Mouse (Mus musculus) liver, embryonic 14.5 days (tissue): ENCODE measurements around the gene Krr1. TPM values are rescaled to one million over a fixed set of nuclear protein-coding genes. Genes with fewer than 3 reads are reported as not detected.

ENCODE experiments used
- ATAC-seq: fragments of 200-750 bp; cut with Nextera tagmentation; 2 replicates; pipeline ENCODE4 v1.8.0; 2017; ENCODE audit warnings: moderate number of reproducible peaks, mild to moderate bottlenecking, moderate library complexity; ENCODE audit not compliant: insufficient read depth
- DNase-seq, 3 experiments: peaks; one replicate each; pipeline ENCODE4 v3.0.0-alpha.2; 2012 to 2013; ENCODE audit warnings: low read depth in 3 of 3, low spot score in 3 of 3
- H3K27ac ChIP-seq: fragments of 300-500 bp; sonication (generic); 2 replicates; pipeline ENCODE4 v1.5.1; 2014; ENCODE audit warnings: moderate library complexity, mild to moderate bottlenecking, control low read depth, inconsistent platforms
- H3K27me3 ChIP-seq: fragments of 300-500 bp; sonication (generic); 2 replicates; pipeline ENCODE4 v1.6.1; 2014; ENCODE audit warnings: mild to moderate bottlenecking, low read length, moderate library complexity; ENCODE audit not compliant: control insufficient read depth, insufficient read depth
- H3K36me3 ChIP-seq: fragments of 300-500 bp; sonication (generic); replicated peaks from 2 replicates; pipeline ENCODE4 v1.6.1; 2014; ENCODE audit warnings: low read depth; ENCODE audit not compliant: control insufficient read depth, insufficient read depth
- H3K4me1 ChIP-seq, 2 experiments: fragments of 200-500 bp in 1 of 2; fragments of 300-500 bp in 1 of 2; sonication (generic) in 1 of 2; replicated peaks; 2 replicates each; pipeline ENCODE4 v1.6.1; 2012 to 2014; ENCODE audit warnings: antibody characterized with exemption in 1 of 2, inconsistent platforms in 1 of 2, low read length in 1 of 2; ENCODE audit not compliant: control insufficient read depth in 2 of 2, insufficient read depth in 2 of 2
- H3K4me2 ChIP-seq: fragments of 300-500 bp; sonication (generic); 2 replicates; pipeline ENCODE4 v1.6.1; 2014; ENCODE audit warnings: low read depth, mild to moderate bottlenecking, control low read depth, moderate library complexity
- H3K4me3 ChIP-seq, 2 experiments: fragments of 200-500 bp in 1 of 2; fragments of 300-500 bp in 1 of 2; sonication (generic) in 1 of 2; 2 replicates each; pipeline ENCODE4 v1.5.1; 2012 to 2014; ENCODE audit warnings: low read depth in 2 of 2, low read length in 2 of 2, mild to moderate bottlenecking in 2 of 2, control low read depth in 1 of 2, inconsistent platforms in 1 of 2, moderate library complexity in 1 of 2; ENCODE audit not compliant: insufficient read depth in 1 of 2
- H3K9ac ChIP-seq: fragments of 300-500 bp; sonication (generic); replicated peaks from 2 replicates; pipeline ENCODE4 v1.6.1; 2014; ENCODE audit warnings: mild to moderate bottlenecking, control low read depth, moderate library complexity
- H3K9me3 ChIP-seq: fragments of 300-500 bp; sonication (generic); 2 replicates; pipeline ENCODE4 v1.6.1; 2016; ENCODE audit warnings: low read length, mixed read lengths; ENCODE audit not compliant: control insufficient read depth
- CTCF ChIP-seq: IDR thresholded peaks from 2 replicates; pipeline ENCODE4 v1.5.1; 2016; ENCODE audit warnings: antibody characterized with exemption, low read depth, control low read depth
- EP300 ChIP-seq: IDR thresholded peaks from 2 replicates; pipeline ENCODE4 v1.6.1; 2016; ENCODE audit warnings: antibody characterized with exemption, low read depth
- WGBS: fragments of 180-500 bp; shearing (Covaris S2); extraction: QIAGEN DNeasy Blood & Tissue Kit; methylation state at CpG from one replicate; pipeline ENCODE4 v1.1.7; 2014; ENCODE audit not compliant: insufficient replicate concordance; 5-methylcytosine and 5-hydroxymethylcytosine counted together
- polyA plus RNA-seq, 2 experiments: library from polyadenylated mRNA; depleted of rRNA in 1 of 2; stranded (reverse) in 1 of 2; unstranded in 1 of 2; fragments of >200 nt; fragmentation: Nextera tagmentation in 1 of 2; extraction: Ambion mirVana in 1 of 2; gene quantifications; 2 replicates each; pipeline versions ENCODE4 v1.2.1 to v1.2.3; 2012 to 2014

Gene Krr1
- polyA plus RNA-seq, 2 experiments: 9.9 to 22.1 TPM

DNA sequence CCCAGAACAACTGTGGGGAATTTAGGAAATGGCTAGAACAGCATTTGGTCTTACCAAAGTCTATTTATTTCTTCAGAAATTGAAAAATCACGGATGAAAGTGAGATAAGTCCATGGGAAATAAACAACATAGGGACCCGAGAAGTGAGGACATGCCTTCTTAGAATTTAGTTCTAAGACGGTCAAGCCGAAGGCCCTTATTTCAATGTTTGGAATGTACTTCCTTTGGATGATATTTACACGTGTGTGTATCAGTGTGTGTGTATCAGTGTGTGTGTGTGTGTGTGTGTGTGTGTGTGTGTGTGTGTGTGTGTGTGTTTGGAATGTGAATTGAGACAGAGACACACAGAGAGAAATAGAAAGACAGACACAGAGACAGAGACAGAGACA is 35.3 kb upstream of the Krr1 start:
- Histone ChIP-seq H3K27me3 (no peaks in the 10 kb centered on the region), H3K27ac (no peak overlapping the region), H3K4me3 (no peak overlapping the region), H3K4me1 (no peaks in the 10 kb centered on the region), H3K4me2 (no peak overlapping the region), H3K9ac (no peak overlapping the region), H3K36me3 (no peaks in the 10 kb centered on the region), H3K9me3 (no peaks in the 10 kb centered on the region)
- no peak for ATAC-seq
- DNase-seq: no peak
- 55% methylated on average over 5 of the region's 5 CpGs for WGBS
- TF ChIP-seq EP300: no peak
- TF ChIP-seq CTCF: no peak

DNA sequence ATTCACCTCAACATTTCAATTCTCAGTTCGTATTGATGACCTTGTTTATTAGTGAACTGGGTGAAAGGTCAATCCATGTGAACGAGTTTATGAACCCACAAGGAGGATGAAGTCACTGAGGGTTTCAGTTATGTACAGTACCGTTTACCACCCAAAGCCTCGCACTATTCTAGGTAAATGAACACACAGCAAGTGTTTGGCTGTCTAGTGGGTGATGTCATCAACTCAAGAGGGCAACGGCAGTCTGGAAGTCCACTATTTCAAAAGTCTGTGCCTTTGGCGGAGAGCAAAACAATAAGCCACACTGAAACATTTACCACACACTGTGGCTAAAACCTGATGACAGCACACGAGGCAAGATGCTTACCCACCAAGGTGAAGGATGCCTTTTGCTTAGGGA is 29.4 kb upstream of the Krr1 start:
- Histone ChIP-seq H3K4me3 (no peak overlapping the region), H3K9ac (no peak overlapping the region), H3K4me2 (no peak overlapping the region), H3K27ac (no peak overlapping the region), H3K4me1 (no peaks in the 10 kb centered on the region), H3K9me3 (no peaks in the 10 kb centered on the region), H3K36me3 (no peaks in the 10 kb centered on the region), H3K27me3 (no peaks in the 10 kb centered on the region)
- DNase-seq: no peak
- WGBS: 53% methylated on average over 7 of the region's 7 CpGs
- TF ChIP-seq CTCF: no peak
- no peak for ATAC-seq

GRCm38 (mm10) chr10:111945563-111945962 is 26.9 kb upstream of the Krr1 start:
- no peaks in the 10 kb centered on the region for H3K27me3 ChIP-seq
- TF ChIP-seq EP300 (no peak), CTCF (no peak)
- no peak overlapping the region for H3K4me2 ChIP-seq
- H3K4me1 ChIP-seq: no peaks in the 10 kb centered on the region
- ATAC-seq (no peak), DNase-seq (no peak)
- H3K27ac ChIP-seq: no peak overlapping the region
- H3K36me3 ChIP-seq: no peaks in the 10 kb centered on the region
- H3K4me3 ChIP-seq: no peak overlapping the region
- H3K9ac ChIP-seq: no peak overlapping the region
- no peaks in the 10 kb centered on the region for H3K9me3 ChIP-seq
- 43% methylated on average over 3 of the region's 3 CpGs for WGBS

DNA sequence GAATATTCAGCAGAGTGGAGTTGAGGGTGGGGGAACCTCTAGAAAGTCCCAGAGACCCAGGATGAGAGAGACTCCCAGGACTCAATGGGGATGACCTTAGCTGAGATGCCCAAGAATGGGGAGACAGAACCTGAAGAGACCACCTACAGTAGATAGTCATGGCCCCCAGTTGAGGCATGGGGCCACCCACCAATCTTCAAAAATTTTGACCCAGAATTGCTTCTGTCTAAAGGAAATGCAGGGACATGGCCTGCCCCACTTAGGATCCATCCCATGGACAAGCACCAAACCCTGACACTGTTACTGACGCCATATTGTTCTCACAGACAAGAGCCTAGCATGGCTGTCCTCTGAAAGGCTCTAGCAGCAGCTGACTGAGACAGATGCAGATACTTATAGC is 24.4 kb upstream of the Krr1 start:
- H3K36me3 ChIP-seq: no peaks in the 10 kb centered on the region
- ATAC-seq: no peak
- TF ChIP-seq EP300 (no peak), CTCF (no peak)
- no peaks in the 10 kb centered on the region for H3K9me3 ChIP-seq
- no peaks in the 10 kb centered on the region for H3K4me1 ChIP-seq
- no peaks in the 10 kb centered on the region for H3K27me3 ChIP-seq
- no peak for DNase-seq
- no peak overlapping the region for H3K4me3 ChIP-seq
- no peak overlapping the region for H3K27ac ChIP-seq
- no peak overlapping the region for H3K9ac ChIP-seq
- 52% methylated on average over 1 of the region's 1 CpGs for WGBS
- H3K4me2 ChIP-seq: no peak overlapping the region

DNA sequence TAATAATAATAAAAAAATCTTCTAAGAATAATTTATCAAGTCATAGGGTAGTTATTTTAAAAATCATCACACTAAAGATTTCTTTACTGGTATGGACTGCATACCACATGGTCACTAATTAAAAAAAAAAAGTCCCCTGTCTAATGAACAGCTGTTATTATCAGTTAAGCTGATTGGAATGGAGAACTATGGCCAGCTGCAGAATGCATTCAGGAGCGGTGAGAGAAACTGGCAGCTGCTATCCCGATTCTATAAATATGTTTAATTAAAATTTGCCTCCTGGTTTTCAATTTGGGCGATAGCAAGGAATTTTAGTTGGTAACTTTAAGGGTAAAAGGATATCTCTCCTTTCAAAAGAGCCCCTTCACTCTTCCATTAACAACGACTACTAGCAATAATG is 23.5 kb upstream of the Krr1 start:
- no peaks in the 10 kb centered on the region for H3K36me3 ChIP-seq
- H3K27me3 ChIP-seq: no peaks in the 10 kb centered on the region
- WGBS: 57% methylated on average over 4 of the region's 4 CpGs
- no peak overlapping the region for H3K4me3 ChIP-seq
- no peak overlapping the region for H3K27ac ChIP-seq
- no peak overlapping the region for H3K4me2 ChIP-seq
- no peak for TF ChIP-seq CTCF
- TF ChIP-seq EP300: no peak
- no peaks in the 10 kb centered on the region for H3K4me1 ChIP-seq
- no peak overlapping the region for H3K9ac ChIP-seq
- DNase-seq: no peak
- no peaks in the 10 kb centered on the region for H3K9me3 ChIP-seq
- no peak for ATAC-seq

GRCm38 (mm10) chr10:111955836-111956235 is 16.6 kb upstream of the Krr1 start:
- Histone ChIP-seq H3K27me3 (no peaks in the 10 kb centered on the region), H3K27ac (no peak overlapping the region), H3K36me3 (no peaks in the 10 kb centered on the region), H3K4me1 (no peaks in the 10 kb centered on the region), H3K9me3 (no peaks in the 10 kb centered on the region), H3K9ac (no peak overlapping the region), H3K4me3 (no peak overlapping the region), H3K4me2 (no peak overlapping the region)
- TF ChIP-seq EP300 (no peak), CTCF (no peak)
- ATAC-seq: no peak
- DNase-seq: no peak
- 72% methylated on average over 2 of the region's 2 CpGs for WGBS
